8 mouse cellular contexts compared by ENCODE assay signal in the genomic region with DNA sequence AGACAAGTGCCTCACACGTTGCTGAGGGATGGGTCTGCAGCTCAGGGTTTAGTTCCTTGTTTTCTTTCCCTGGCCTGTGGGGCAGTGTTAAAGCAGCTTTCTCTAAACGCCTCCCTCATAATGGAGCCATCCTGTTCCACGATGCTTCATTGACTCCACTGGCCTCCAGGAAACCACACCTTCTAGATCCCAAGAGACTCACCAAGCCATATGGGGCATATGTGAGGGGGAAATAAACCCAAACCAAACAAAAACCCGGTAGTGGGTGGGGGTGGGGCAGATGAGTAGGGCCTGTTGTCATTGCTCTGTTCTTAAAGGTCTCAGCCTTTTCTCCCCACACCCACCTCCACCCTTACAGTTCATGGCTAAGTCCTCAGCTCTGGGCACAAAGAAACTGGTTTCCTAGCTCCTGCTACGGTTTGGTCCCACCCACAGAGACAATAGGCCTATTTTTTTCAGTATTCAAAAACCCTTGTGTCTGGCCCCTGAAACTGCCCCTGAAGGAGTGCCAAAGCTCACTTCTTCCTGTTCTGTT. TPM values are rescaled to one million over a fixed set of nuclear protein-coding genes. Genes with fewer than 3 reads are reported as not detected.
DNase-seq lines count a peak whose midpoint lies in the region; ATAC-seq lines count a peak whose summit lies in the region.

No protein-coding gene starts in this region.

- 29% methylated on average over 5 of the region's 5 CpGs for WGBS in heart, embryonic 13.5 days

- no peak overlapping the region for H3K4me2 ChIP-seq in heart, embryonic 13.5 days

- peak overlapping the region; percentile 53 for H3K27ac ChIP-seq in heart, embryonic 13.5 days (replicated peaks)

- no peaks in the 10 kb centered on the region for H3K27me3 ChIP-seq in heart, embryonic 13.5 days (replicated peaks)

- no peaks in the 10 kb centered on the region for H3K4me1 ChIP-seq in heart, embryonic 13.5 days

- no peak for ATAC-seq in heart, embryonic 13.5 days (ENCODE audit: extremely low read depth, insufficient number of reproducible peaks, low FRiP score, low TSS enrichment)

- no peaks in the 10 kb centered on the region for H3K36me3 ChIP-seq in heart, embryonic 13.5 days

- no peak overlapping the region for H3K9ac ChIP-seq in heart, embryonic 13.5 days

- peak; percentile 37 for DNase-seq in embryo, embryonic 10 days (ENCODE audit: low spot score)
- no peak for DNase-seq in embryo, embryonic 9.5 days (ENCODE audit: extremely low spot score)
- DNase-seq in B cell, adult 2 months = peak; percentile 45
- DNase-seq in lung, postnatal 10 days = peak; percentile 68
- DNase-seq in cerebellum, adult 9-11 months = no peak
- no peak for DNase-seq in adrenal gland, postnatal 36 days
- DNase-seq in layer of hippocampus, postnatal 25 days (ENCODE audit: extremely low spot score in 1 of 2, low spot score in 1 of 2) = no peak

- no peak overlapping the region for H3K4me3 ChIP-seq in heart, embryonic 13.5 days

- H3K9me3 ChIP-seq in heart, embryonic 13.5 days = no peaks in the 10 kb centered on the region

RNA-seq across cellular contexts. Expression of gene Cxcl17, which starts 20.4 kb away (rescaled TPM):
- polyA plus RNA-seq in heart, embryonic 13.5 days (2015; fragmentation: Nextera tagmentation; extraction: Ambion mirVana) = 0.27 and 0.40 TPM in 2 replicates
- total RNA-seq in adrenal gland, postnatal 36 days (2021) = not detected
- total RNA-seq in layer of hippocampus, postnatal 25 days (2021) = not detected

RNA-seq across cellular contexts. Expression of gene Lipe, which starts 34.6 kb away (rescaled TPM):
- polyA plus RNA-seq in heart, embryonic 13.5 days (2015; fragmentation: Nextera tagmentation; extraction: Ambion mirVana) = 5.7 and 6.9 TPM in 2 replicates
- 100 to 1,000 TPM; 342 to 355 TPM for total RNA-seq in adrenal gland, postnatal 36 days (2021)
- total RNA-seq in layer of hippocampus, postnatal 25 days (2021) = 1 to 10 TPM; 7.0 to 7.8 TPM

RNA-seq across cellular contexts. Expression of gene Ceacam1, which starts 44.3 kb away (rescaled TPM):
- polyA plus RNA-seq in heart, embryonic 13.5 days (2015; fragmentation: Nextera tagmentation; extraction: Ambion mirVana) = 2.6 and 2.9 TPM in 2 replicates
- 10 to 100 TPM in 1 of 2 experiments, 1 to 10 TPM in 1; 9.6 to 19.9 TPM for total RNA-seq in adrenal gland, postnatal 36 days (2021)
- total RNA-seq in layer of hippocampus, postnatal 25 days (2021) = 1 to 10 TPM; 3.1 TPM

Comparison
In these comparisons a context has a peak if more than half of its experiments do, and no peak if none do; other contexts are left out.
1. DNase-seq: peak in embryo, embryonic 10 days (single experiment), B cell, adult 2 months (2 of 2) and lung, postnatal 10 days (single experiment); none in embryo, embryonic 9.5 days (single experiment), cerebellum, adult 9-11 months (single experiment), adrenal gland, postnatal 36 days (0 of 2) and layer of hippocampus, postnatal 25 days (0 of 2).
2. RNA of gene Lipe, which starts 34.6 kb away (total RNA-seq): 342 to 355 TPM in adrenal gland, postnatal 36 days; 7.0 to 7.8 TPM in layer of hippocampus, postnatal 25 days; every median in the first group is over 10 times any median in the second.